Mouse (Mus musculus) forebrain, embryonic 10.5 days (tissue): ENCODE data around the gene Psmd11. TPM values are rescaled to one million over a fixed set of nuclear protein-coding genes. Genes with fewer than 3 reads are reported as not detected.
A peak's percentile ranks its signal among the peaks of the same experiment; 100 is the strongest.

Source experiments
- DNase-seq: peaks from one replicate; pipeline ENCODE4 v3.0.0-alpha.2; 2017; ENCODE audit warnings: low spot score; ENCODE audit errors: extremely low spot score
- H3K27ac ChIP-seq: fragments of 300-500 bp; sonication (generic); 2 replicates; pipeline ENCODE4 v1.5.1; 2016; ENCODE audit warnings: mild to moderate bottlenecking
- H3K27me3 ChIP-seq: fragments of 300-500 bp; sonication (generic); 2 replicates; pipeline ENCODE4 v1.6.1; 2016; ENCODE audit warnings: mild to moderate bottlenecking; ENCODE audit not compliant: poor library complexity, severe bottlenecking
- H3K36me3 ChIP-seq: fragments of 300-500 bp; sonication (generic); replicated peaks from 2 replicates; pipeline ENCODE4 v1.6.1; 2016; ENCODE audit warnings: mild to moderate bottlenecking, moderate library complexity
- H3K4me1 ChIP-seq: fragments of 300-500 bp; sonication (generic); 2 replicates; pipeline ENCODE4 v1.6.1; 2016
- H3K4me3 ChIP-seq: fragments of 300-500 bp; sonication (generic); 2 replicates; pipeline ENCODE4 v1.5.1; 2016; ENCODE audit warnings: mild to moderate bottlenecking, moderate library complexity
- H3K9me3 ChIP-seq: fragments of 300-500 bp; sonication (generic); 2 replicates; pipeline ENCODE4 v1.6.1; 2016; ENCODE audit warnings: mild to moderate bottlenecking, moderate library complexity
- WGBS: fragments of 180-500 bp; shearing (Covaris S2); methylation state at CpG from one replicate; pipeline ENCODE4 v1.1.7; 2016; 5-methylcytosine and 5-hydroxymethylcytosine counted together
- polyA plus RNA-seq: library from polyadenylated mRNA; unstranded; fragments of >200 nt; fragmentation: Nextera tagmentation; extraction: Ambion mirVana; gene quantifications from 2 replicates; pipeline ENCODE4 v1.2.1, GENCODE M21; 2016

Gene Psmd11
- polyA plus RNA-seq, 1 experiment from 2014 or later: 414 TPM

DNA sequence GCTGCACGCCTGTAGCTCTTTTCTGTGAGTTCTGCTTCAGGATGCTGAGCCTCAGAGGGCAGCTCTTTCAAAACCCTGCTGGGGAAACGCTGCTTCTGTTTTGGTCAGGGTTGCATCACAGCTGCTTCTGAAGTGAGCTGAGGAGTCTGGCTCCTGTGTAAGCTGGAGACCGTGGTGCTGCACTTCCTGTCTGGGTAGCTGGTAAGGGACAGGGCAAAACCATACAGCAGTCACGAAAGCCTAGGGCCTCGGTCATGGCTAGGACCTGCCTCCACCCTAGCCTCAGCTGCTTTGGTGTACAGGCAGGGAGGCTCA lies 61.4 kb downstream of the Psmd11 start:
- 0 out of 2 replicates have a peak overlapping the region, but pooled peaks have one; percentile 30 for H3K27ac ChIP-seq
- peaks cover 32% of the 10 kb centered on the region for H3K4me1 ChIP-seq
- peaks cover 31% of the 10 kb centered on the region for H3K27me3 ChIP-seq
- no peak for DNase-seq
- H3K4me3 ChIP-seq: no peak overlapping the region
- H3K36me3 ChIP-seq: no peaks in the 10 kb centered on the region
- no peaks in the 10 kb centered on the region for H3K9me3 ChIP-seq
- WGBS: 64% methylated on average over 5 of the region's 5 CpGs

DNA sequence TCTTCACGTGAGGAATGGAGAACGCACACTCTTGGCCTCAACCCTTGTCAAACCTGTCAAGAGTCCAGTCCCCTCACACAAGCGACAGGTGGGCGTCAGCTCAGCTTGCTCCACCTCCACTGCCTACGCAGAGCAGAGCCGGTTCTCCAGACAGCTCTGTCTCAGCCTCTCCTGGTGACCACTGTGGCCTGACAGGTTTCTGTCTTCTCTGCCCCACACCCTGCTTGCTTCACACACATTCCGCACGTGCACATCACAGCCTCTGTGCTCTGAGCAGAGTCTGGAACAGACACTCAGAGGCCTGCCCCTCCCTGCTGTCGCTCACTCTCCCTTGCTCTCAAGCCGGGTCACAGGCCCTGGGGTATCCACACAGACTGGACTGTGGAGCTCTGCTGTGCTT lies 62.4 kb downstream of the Psmd11 start:
- Histone ChIP-seq H3K4me3 (no peak overlapping the region), H3K36me3 (no peaks in the 10 kb centered on the region), H3K4me1 (peaks cover 26% of the 10 kb centered on the region), H3K27ac (0 out of 2 replicates have a peak overlapping the region, but pooled peaks have one; percentile 37), H3K27me3 (peaks cover 21% of the 10 kb centered on the region), H3K9me3 (no peaks in the 10 kb centered on the region)
- no peak for DNase-seq
- WGBS: 80% methylated on average over 10 of the region's 10 CpGs

DNA sequence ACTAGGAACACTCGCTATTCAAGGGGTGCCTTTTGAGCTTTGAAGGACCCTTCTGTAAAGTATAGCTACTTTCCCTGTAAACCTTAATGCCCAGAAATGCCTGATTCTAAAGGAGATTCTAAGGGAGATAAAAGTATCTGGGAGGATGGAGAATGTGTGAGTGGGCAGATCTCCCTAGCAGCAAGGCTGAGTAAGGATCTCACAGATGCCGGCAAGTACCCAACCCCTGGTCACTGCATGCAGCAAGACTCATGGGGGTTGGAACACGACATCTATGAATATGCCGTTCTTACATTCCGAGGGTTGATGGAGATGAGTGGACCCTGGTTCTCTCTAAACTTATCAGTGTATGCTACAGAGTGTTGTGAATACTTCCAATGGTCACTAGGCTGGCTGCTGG lies 64.8 kb downstream of the Psmd11 start:
- Histone ChIP-seq H3K9me3 (no peaks in the 10 kb centered on the region), H3K27ac (no peak overlapping the region), H3K36me3 (no peaks in the 10 kb centered on the region), H3K4me3 (no peak overlapping the region), H3K4me1 (peaks cover 24% of the 10 kb centered on the region), H3K27me3 (peaks cover 13% of the 10 kb centered on the region)
- no peak for DNase-seq
- 97% methylated on average over 5 of the region's 5 CpGs for WGBS

- H3K27me3 ChIP-seq: peaks cover 11% of the 10 kb centered on the region; the same call in 1 of the 2 replicates
- no peaks in the 10 kb centered on the region for H3K9me3 ChIP-seq
- DNase-seq: no peak
- no peak overlapping the region for H3K4me3 ChIP-seq
- WGBS: 75% methylated on average over 9 of the region's 9 CpGs
- H3K4me1 ChIP-seq: peaks cover 28% of the 10 kb centered on the region
- no peaks in the 10 kb centered on the region for H3K36me3 ChIP-seq
- H3K27ac ChIP-seq: no peak overlapping the region
These were observed 66.4 kb downstream of the Psmd11 start for GRCm38 (mm10) chr11:80494852-80495251.

GRCm38 (mm10) chr11:80495972-80496371 lies 67.6 kb downstream of the Psmd11 start:
- WGBS: 93% methylated on average over 6 of the region's 6 CpGs
- H3K36me3 ChIP-seq: no peaks in the 10 kb centered on the region

GRCm38 (mm10) chr11:80496640-80497039 lies 68.2 kb downstream of the Psmd11 start:
- Histone ChIP-seq H3K27ac (no peak overlapping the region), H3K4me1 (peaks cover 24% of the 10 kb centered on the region), H3K4me3 (no peak overlapping the region), H3K36me3 (no peaks in the 10 kb centered on the region), H3K9me3 (no peaks in the 10 kb centered on the region), H3K27me3 (no peaks in the 10 kb centered on the region)
- WGBS: 93% methylated on average over 1 of the region's 1 CpGs
- no peak for DNase-seq

More at GRCm38 (mm10) chr11:80495972-80496371, 67.6 kb downstream of the Psmd11 start:
- H3K27me3 ChIP-seq: 0 out of 2 replicates have a peak, but pooled peaks cover 2% of the 10 kb centered on the region
- no peak overlapping the region for H3K4me3 ChIP-seq
- H3K9me3 ChIP-seq: no peaks in the 10 kb centered on the region
- peaks cover 27% of the 10 kb centered on the region for H3K4me1 ChIP-seq
- DNase-seq: no peak
- H3K27ac ChIP-seq: no peak overlapping the region

DNA sequence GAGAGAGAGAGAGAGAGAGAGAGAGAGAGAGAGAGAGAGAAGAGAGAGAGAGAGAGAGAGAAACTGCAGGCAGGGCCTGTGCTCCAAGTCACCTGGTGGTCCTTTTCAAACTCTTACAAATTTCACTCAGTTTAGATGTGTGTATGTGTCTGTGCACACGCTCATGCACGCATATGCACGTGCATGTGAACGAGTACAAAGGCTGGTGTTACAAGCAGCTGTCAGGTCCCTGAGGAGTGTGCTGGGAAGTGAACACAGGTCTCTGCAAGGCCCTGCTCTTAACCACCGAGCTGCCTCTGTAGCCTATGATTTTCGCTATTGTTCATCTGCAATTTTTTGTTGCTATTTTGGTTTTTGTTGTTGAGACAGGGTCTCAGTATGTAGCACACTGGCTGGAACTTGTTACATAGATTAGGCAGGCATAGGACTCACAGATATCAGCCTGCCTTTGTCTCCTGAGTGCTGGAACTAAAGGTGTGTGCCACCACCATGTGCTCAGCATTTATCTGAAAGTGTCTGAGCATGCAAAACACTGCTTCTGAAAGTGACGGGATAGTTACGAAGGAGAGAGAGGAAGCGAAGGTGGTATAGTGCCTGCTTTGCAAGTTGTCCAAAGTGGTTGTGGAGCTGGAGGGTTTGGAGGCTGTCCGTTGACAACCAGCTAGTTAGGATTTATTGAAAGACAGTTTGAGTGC lies 69.0 kb downstream of the Psmd11 start:
- no peak overlapping the region for H3K27ac ChIP-seq

GRCm38 (mm10) chr11:80498328-80499070 lies 70.1 kb downstream of the Psmd11 start:
- H3K27ac ChIP-seq: peak overlapping the region; percentile 51; the same call in 1 of the 2 replicates
- H3K4me1 ChIP-seq: peaks cover 31% of the 10 kb centered on the region
- H3K9me3 ChIP-seq: no peaks in the 10 kb centered on the region
- H3K4me3 ChIP-seq: no peak overlapping the region
- DNase-seq: no peak
- H3K36me3 ChIP-seq: no peaks in the 10 kb centered on the region
- H3K27me3 ChIP-seq: no peaks in the 10 kb centered on the region
- WGBS: 73% methylated on average over 11 of the region's 11 CpGs

More for the DNA sequence above, 69.0 kb downstream of the Psmd11 start:
- Histone ChIP-seq H3K9me3 (no peaks in the 10 kb centered on the region), H3K4me1 (peaks cover 24% of the 10 kb centered on the region), H3K4me3 (no peak overlapping the region), H3K36me3 (no peaks in the 10 kb centered on the region), H3K27me3 (no peaks in the 10 kb centered on the region)
- no peak for DNase-seq
- 86% methylated on average over 10 of the region's 10 CpGs for WGBS

GRCm38 (mm10) chr11:80499550-80499952 lies 71.1 kb downstream of the Psmd11 start:
- no peak for DNase-seq
- H3K36me3 ChIP-seq: no peaks in the 10 kb centered on the region
- 87% methylated on average over 4 of the region's 4 CpGs for WGBS
- peaks cover 41% of the 10 kb centered on the region for H3K4me1 ChIP-seq
- no peak overlapping the region for H3K4me3 ChIP-seq
- H3K9me3 ChIP-seq: no peaks in the 10 kb centered on the region
- peak overlapping the region; percentile 8; the same call in 1 of the 2 replicates for H3K27ac ChIP-seq
- no peaks in the 10 kb centered on the region for H3K27me3 ChIP-seq

GRCm38 (mm10) chr11:80503281-80503680 lies 74.9 kb downstream of the Psmd11 start:
- Histone ChIP-seq H3K4me1 (peaks cover 53% of the 10 kb centered on the region), H3K9me3 (no peaks in the 10 kb centered on the region), H3K27ac (peak overlapping the region; percentile 88), H3K27me3 (peaks cover 11% of the 10 kb centered on the region), H3K36me3 (no peaks in the 10 kb centered on the region), H3K4me3 (peak overlapping the region; percentile 36; the same call in 1 of the 2 replicates)
- 81% methylated on average over 6 of the region's 6 CpGs for WGBS
- DNase-seq: no peak

- 16% methylated on average over 13 of the region's 13 CpGs for WGBS
- Histone ChIP-seq H3K27ac (peak overlapping the region; percentile 88), H3K9me3 (no peaks in the 10 kb centered on the region), H3K36me3 (no peaks in the 10 kb centered on the region), H3K4me3 (peak overlapping the region; percentile 36), H3K27me3 (peaks cover 11% of the 10 kb centered on the region), H3K4me1 (peaks cover 52% of the 10 kb centered on the region)
- peak; percentile 84 for DNase-seq
These were observed 75.5 kb downstream of the Psmd11 start for GRCm38 (mm10) chr11:80503726-80504452.

GRCm38 (mm10) chr11:80504519-80505385 lies 76.3 kb downstream of the Psmd11 start:
- Histone ChIP-seq H3K27ac (peak overlapping the region; percentile 88), H3K9me3 (no peaks in the 10 kb centered on the region), H3K36me3 (no peaks in the 10 kb centered on the region), H3K4me1 (peaks cover 49% of the 10 kb centered on the region), H3K27me3 (peaks cover 11% of the 10 kb centered on the region), H3K4me3 (peak overlapping the region; percentile 36; the same call in 1 of the 2 replicates)
- 48% methylated on average over 6 of the region's 6 CpGs for WGBS
- DNase-seq: no peak
